Mouse (Mus musculus) urinary bladder, adult 2 months (tissue): ENCODE data around the gene Sirpb1b. TPM values are rescaled to one million over a fixed set of nuclear protein-coding genes. Genes with fewer than 3 reads are reported as not detected.
"Not testable (repeated sequence)": the region's sequence is repeated elsewhere in the genome, so short reads cannot be mapped to it uniquely, and the experiment has no call there.

Source experiments
- DNase-seq: peaks from one replicate; pipeline ENCODE4 v3.0.0; 2022; ENCODE audit warnings: low spot score
- polyA plus RNA-seq: library from polyadenylated mRNA; depleted of rRNA; stranded (reverse); fragments of >200 nt; gene quantifications from 2 replicates; pipeline ENCODE4 v1.2.3, GENCODE M21; 2012; rRNA removed

Gene Sirpb1b
- polyA plus RNA-seq: 0.17 and 0.18 TPM in 2 replicates

GRCm38 (mm10) chr3:15574887-15575286, at the start of gene Sirpb1b:
TSS of gene Sirpb1b (minus strand) at chr3:15575065.
- DNase-seq: not testable (repeated sequence)

GRCm38 (mm10) chr3:15590377-15591117, 15.7 kb upstream of the Sirpb1b start:
- not testable (repeated sequence) for DNase-seq

GRCm38 (mm10) chr3:15586665-15587064, 11.8 kb upstream of the Sirpb1b start:
- not testable (repeated sequence) for DNase-seq

DNA sequence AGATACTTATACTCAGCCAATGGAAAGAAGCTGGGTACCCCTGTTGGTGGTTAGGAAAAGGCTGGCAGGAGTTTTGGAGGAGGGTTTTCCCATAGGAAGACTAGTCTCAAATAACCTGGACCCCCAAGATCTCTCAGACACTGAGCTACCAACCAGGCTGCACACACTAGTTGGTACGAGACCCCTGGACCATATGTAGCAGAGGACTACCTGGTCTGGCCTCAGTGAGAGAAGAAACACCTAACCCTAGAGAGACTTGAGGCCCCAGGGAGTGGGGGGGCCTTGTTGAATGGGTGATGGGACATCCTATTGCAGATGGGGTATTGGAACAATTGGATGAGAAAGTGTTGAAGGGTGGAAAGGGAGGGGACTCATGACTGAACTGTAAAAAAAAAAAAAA, 8.6 kb upstream of the Sirpb1b start:
- no peak for DNase-seq

DNA sequence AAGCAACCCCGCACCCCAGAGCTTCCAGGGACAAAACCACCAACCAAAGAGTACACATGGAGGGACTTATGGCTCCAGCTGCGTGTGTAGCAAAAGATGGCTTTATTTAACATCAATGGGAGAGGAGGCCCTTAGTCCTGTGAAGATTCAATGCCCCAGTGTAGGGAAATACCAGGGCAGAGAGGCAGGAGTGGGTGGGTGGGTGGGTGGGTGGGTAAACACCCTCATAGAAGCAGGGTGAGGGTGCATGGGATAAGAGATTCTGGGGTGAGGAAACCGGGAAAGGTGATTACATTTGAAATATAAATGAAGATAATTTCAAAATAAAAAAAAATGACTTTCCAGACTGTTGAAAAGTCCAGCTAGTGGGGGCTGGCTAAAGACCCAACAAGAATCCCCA, 8.1 kb upstream of the Sirpb1b start:
- DNase-seq: not testable (repeated sequence)

GRCm38 (mm10) chr3:15576466-15576865, 1.6 kb upstream of the Sirpb1b start:
- not testable (repeated sequence) for DNase-seq

GRCm38 (mm10) chr3:15528589-15528988, 46.3 kb downstream of the Sirpb1b start:
- DNase-seq: no peak

DNA sequence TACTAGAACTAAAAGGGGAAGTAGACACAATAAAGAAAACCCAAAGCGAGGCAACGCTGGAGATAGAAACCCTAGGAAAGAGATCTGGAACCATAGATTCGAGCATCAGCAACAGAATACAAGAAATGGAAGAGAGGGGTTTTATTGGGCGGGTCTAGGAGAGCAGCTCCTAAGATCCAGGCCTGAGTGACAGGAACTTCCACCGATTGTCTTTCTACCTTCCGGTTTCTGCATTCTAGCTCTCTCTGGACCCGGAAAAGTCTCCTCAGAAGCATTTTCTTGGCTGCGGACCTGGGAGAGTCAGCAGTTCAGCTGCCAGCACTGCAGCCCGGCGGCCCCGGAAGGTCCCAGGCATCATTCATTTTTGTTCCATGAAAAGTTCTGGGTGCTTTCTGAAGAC, 61.3 kb downstream of the Sirpb1b start:
- not testable (repeated sequence) for DNase-seq

- DNase-seq: not testable (repeated sequence)
These were observed 67.0 kb downstream of the Sirpb1b start for GRCm38 (mm10) chr3:15507792-15508321.

- not testable (repeated sequence) for DNase-seq
These were observed 100.0 kb downstream of the Sirpb1b start for GRCm38 (mm10) chr3:15474831-15475230.

GRCm38 (mm10) chr3:15470158-15470557, 104.7 kb downstream of the Sirpb1b start:
- DNase-seq: not testable (repeated sequence)

Other genes starting within 250 kb of the Sirpb1b start
- gene Gm9733, start 242.8 kb downstream of the Sirpb1b start, polyA plus RNA-seq: 0.31 and 0.34 TPM in 2 replicates
- gene Sirpb1a, start 148.5 kb downstream of the Sirpb1b start, polyA plus RNA-seq: 0.19 and 0.29 TPM in 2 replicates